Mouse (Mus musculus) cerebral cortex, adult 2 months (tissue): ENCODE results near the gene Zfp282.

Experiments used
- WGBS: fragments of 180-500 bp; shearing (Covaris S2); methylation state at CpG from one replicate; pipeline ENCODE4 v1.1.7; 2018; 5-methylcytosine and 5-hydroxymethylcytosine counted together

Gene Zfp282

DNA sequence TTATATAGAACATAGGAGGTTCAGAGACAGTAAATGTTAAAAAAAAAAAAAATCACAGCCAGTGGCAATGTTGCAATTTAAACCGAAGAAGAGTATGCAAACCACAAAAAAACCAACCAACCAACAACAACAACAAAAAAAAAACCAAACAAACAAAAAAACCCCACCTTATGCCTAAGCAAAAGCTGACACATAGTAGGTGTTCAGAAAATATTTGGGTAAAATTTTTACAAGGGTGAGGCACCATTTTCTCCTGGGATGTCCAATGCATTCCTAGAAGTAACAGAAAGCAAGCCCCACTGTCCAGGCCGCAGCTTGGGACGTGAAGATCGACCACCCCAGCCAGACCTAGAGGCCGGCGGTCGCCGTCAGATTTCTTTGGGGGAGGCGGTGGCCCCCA, at the start of gene Zfp282:
Zfp282 (plus strand) TSS at position 147 of the 400 bp plus-strand sequence.
- WGBS = 3% methylated on average over 9 of the region's 9 CpGs

DNA sequence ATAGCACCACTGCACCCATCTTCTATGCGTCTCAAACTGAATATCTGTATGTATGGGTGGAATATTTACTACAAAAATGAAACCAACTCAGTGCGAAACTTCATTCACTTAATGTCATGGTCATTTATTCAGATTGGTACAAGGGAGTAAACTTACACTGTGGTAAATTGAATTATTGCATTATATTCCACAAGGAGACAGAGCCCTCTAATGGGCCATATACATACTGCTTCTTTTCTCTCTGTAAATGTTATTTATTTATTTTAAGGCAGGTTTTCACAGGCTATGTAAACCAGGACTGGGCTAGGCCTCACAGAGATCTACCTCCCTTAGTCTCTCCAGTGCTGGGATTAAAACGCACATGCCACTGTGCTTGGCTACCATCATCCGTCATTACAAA, 49.5 kb upstream of the Zfp282 start:
- 92% methylated on average over 4 of the region's 4 CpGs for WGBS

GRCm38 (mm10) chr6:47828950-47829349, 48.1 kb upstream of the Zfp282 start:
- WGBS = 4% methylated on average over 1 of the region's 1 CpGs

DNA sequence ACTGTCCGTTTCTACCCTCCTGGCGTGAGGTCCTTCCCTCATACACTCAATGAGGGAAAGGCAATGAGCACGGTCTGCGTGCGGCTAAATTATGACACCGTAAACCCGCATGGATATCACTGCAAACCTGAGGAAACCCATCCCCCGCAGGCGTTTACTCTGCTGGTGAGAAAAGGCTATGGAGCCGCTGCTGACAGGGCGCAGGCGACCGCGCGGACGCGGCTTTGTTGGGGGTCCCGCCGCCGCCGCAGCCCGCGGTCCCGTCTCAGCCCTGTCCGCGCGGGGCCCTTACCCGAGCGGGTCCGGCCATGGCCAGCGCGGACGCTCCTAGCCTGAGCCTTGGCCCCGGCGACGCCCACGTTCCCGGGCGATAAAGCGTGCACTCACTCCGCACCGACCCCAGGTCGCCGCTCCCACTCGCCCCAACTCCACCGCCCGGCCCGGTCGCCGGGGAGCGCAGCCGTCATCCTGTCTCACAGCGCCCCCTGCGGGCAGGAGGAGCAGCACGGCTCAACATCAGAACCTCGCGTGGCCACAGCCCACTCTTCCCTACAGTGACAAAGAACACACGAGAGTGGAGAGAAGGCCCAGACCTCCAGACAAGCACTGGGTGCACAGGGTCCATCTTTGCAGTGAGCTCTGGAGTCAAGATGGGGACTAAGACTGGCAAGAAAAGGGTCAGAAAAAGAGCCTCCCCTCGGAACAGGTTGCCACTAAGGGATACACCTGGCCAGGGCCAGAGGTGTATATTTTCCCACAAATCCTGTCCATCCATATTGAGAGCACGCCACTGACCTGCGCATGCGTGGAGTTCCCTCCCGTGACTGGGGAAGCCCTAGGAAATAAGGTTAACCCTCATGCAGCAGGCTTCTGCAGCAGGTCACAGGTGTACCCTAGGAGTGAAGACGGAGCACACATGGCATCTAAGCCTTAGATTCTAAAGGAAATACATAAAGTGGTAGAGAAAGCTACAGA, 46.6 kb upstream of the Zfp282 start, which contains the start of gene Zfp786:
Zfp786 (minus strand) TSS at position 764 of the 975 bp plus-strand sequence.
- WGBS = 2% methylated on average over 64 of the region's 64 CpGs

DNA sequence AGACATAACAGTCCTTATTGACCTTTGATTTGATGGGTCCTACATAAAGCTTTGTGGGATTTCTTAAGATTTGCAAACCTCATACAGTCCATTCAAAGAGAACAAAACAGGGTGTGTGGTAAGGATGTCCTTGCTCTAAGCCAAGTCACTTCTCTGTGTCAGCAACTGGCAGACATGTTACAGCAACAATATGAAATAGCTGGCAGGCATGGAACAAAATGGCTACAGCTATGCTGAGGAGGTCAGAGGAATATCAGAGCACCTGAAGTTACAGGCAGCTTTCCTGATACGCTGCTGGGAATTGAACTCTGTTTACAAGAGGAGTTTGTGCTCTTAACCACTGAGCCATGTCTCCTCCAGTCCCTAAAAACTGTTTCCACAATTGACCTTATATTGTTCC, 44.8 kb upstream of the Zfp282 start:
- WGBS = 91% methylated on average over 1 of the region's 1 CpGs

GRCm38 (mm10) chr6:47835482-47835983, 41.5 kb upstream of the Zfp282 start, which contains the start of gene Zfp398:
Gene Zfp398 (plus strand): TSS chr6:47835661.
- under 1% methylated on average over 52 of the region's 52 CpGs for whole genome bisulfite sequencing

- WGBS = under 1% methylated on average over 49 of the region's 49 CpGs
Observed at GRCm38 (mm10) chr6:47835984-47836521, 41.0 kb upstream of the Zfp282 start.

- WGBS = 70% methylated on average over 2 of the region's 2 CpGs
Observed at GRCm38 (mm10) chr6:47837630-47838029, 39.4 kb upstream of the Zfp282 start.

GRCm38 (mm10) chr6:47841077-47841476, 35.9 kb upstream of the Zfp282 start:
- WGBS = 85% methylated on average over 1 of the region's 1 CpGs

GRCm38 (mm10) chr6:47841831-47842230, 35.2 kb upstream of the Zfp282 start:
- 93% methylated on average over 2 of the region's 2 CpGs for WGBS

- WGBS = 94% methylated on average over 1 of the region's 1 CpGs
Observed at GRCm38 (mm10) chr6:47842337-47842736, 34.7 kb upstream of the Zfp282 start.

- 90% methylated on average over 6 of the region's 6 CpGs for WGBS
Observed at GRCm38 (mm10) chr6:47857241-47857640, 19.8 kb upstream of the Zfp282 start.

DNA sequence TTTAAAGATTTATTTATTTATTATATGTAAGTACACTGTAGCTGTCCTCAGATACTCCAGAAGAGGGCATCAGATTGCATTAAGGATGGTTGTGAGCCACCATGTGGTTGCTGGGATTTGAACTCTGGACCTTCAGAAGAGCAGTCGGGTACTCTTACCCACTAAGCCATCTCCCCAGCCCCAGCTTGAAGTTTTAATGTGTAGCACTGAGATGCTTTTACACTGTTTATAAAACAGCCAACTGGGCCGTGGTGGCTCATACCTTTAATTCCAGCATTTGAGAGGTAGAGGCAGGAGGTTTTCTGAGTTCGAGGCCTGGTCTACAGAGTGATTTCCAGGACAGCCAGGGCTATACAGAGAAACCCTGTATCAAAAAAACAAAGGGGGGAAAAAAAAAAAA, 19.3 kb upstream of the Zfp282 start:
- 91% methylated on average over 3 of the region's 3 CpGs for WGBS

GRCm38 (mm10) chr6:47872266-47872665, 4.7 kb upstream of the Zfp282 start:
- WGBS = 96% methylated on average over 5 of the region's 5 CpGs

DNA sequence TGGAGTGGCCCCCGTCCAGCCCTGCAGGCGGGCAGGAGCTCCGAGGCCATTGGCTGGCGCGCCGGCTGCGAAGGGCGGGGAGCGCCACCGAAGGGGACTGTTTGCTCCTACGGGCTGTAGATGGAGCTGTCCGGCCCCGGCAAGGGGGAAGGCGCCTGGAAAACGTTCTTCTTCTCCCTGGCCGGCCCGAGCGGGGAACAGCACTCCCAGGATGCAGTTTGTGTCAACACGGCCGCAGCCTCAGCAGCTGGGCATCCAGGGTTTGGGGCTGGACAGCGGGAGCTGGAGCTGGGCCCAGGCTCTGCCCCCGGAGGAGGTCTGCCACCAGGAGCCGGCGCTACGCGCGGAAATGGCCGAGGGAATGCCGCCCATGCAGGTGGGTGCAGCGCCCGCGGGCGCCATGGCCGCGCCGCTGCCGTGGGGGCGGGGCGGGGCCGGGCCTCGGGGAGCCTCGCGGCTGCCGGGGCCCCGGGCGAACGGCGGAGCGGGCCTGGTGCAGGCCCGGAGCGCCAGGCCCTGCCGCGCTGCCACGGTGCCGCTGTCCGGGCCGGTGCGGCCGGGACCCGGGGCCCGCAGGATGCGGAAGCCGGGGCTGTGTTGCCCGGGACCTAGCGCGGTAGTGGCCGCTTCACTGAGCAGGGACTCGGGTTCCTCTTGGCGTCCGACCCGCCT, 593 bp downstream of the Zfp282 start:
- WGBS = under 1% methylated on average over 71 of the region's 71 CpGs

DNA sequence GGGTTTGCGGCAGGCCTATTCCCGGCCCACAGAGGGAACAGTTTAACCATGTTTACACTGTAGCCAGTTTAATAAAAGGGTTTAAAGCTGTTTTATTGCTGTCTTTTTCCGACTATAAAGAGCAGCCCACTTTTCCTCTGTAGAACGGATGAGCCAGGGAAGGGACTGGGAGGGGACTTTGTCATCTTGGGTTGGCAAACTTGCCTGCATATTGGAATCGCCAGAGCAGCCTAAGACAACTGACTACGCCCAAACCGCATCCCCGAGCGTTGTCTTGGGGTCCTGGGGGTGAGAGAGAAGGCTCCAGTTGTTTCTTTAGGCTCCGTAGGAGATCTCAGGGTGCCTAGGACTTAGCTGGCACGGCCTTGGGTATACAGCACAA, 1.1 kb downstream of the Zfp282 start:
- WGBS = 0% methylated on average over 11 of the region's 11 CpGs

- 29% methylated on average over 3 of the region's 3 CpGs for WGBS
Observed at GRCm38 (mm10) chr6:47878593-47878992, 1.6 kb downstream of the Zfp282 start.

GRCm38 (mm10) chr6:47879049-47879716, 2.2 kb downstream of the Zfp282 start:
- 42% methylated on average over 4 of the region's 4 CpGs for whole genome bisulfite sequencing

GRCm38 (mm10) chr6:47880166-47880565, 3.2 kb downstream of the Zfp282 start:
- WGBS = 96% methylated on average over 10 of the region's 10 CpGs

GRCm38 (mm10) chr6:47888812-47889383, 11.9 kb downstream of the Zfp282 start:
- WGBS = 85% methylated on average over 8 of the region's 8 CpGs

- 87% methylated on average over 6 of the region's 6 CpGs for WGBS
Observed at GRCm38 (mm10) chr6:47899416-47899815, 22.4 kb downstream of the Zfp282 start.
